Mouse (Mus musculus): Measurements from ENCODE around the gene Gm11444. TPM values are rescaled to one million over a fixed set of nuclear protein-coding genes. Genes with fewer than 3 reads are reported as not detected.

The Gm11444 gene
- total and polyA plus RNA-seq, 2 experiments from 2014 or later = not detected

- under 1% methylated on average over 32 of the region's 32 CpGs for WGBS
- no peak overlapping the region for H3K4me3 ChIP-seq (ENCODE audit: low read depth, low read length)
- peaks cover 1% of the 10 kb centered on the region; the same call in 1 of the 2 replicates for H3K4me1 ChIP-seq (ENCODE audit: insufficient read depth, low read length)
- no peak for TF ChIP-seq CTCF (IDR thresholded peaks at IDR 0.05)
- peaks cover 88% of the 10 kb centered on the region for H3K27me3 ChIP-seq (ENCODE audit: insufficient read depth, low read length)
- no peaks in the 10 kb centered on the region for H3K9me3 ChIP-seq (ENCODE audit: low read length)
- no peak overlapping the region for H3K4me2 ChIP-seq (ENCODE audit: low read depth, low read length, poor library complexity, severe bottlenecking)
- ATAC-seq (ENCODE audit: low FRiP score) (no peak), DNase-seq (ENCODE audit: low spot score) (no peak)
- H3K9ac ChIP-seq (replicated peaks; ENCODE audit: low read length, poor library complexity, severe bottlenecking) = no peak overlapping the region
- H3K27ac ChIP-seq (ENCODE audit: low read depth, low read length) = no peak overlapping the region
- no peaks in the 10 kb centered on the region for H3K36me3 ChIP-seq (ENCODE audit: insufficient read depth, low read length)
Observed at GRCm38 (mm10) chr11:85836523-85837290, 13.4 kb downstream of the Gm11444 start.

- peaks cover 85% of the 10 kb centered on the region for H3K27me3 ChIP-seq (ENCODE audit: insufficient read depth, low read length)
- no peak overlapping the region for H3K9ac ChIP-seq (replicated peaks; ENCODE audit: low read length, poor library complexity, severe bottlenecking)
- H3K4me3 ChIP-seq (ENCODE audit: low read depth, low read length) = no peak overlapping the region
- no peak overlapping the region for H3K27ac ChIP-seq (ENCODE audit: low read depth, low read length)
- no peak for TF ChIP-seq CTCF (IDR thresholded peaks at IDR 0.05)
- no peaks in the 10 kb centered on the region for H3K36me3 ChIP-seq (ENCODE audit: insufficient read depth, low read length)
- H3K9me3 ChIP-seq (ENCODE audit: low read length) = no peaks in the 10 kb centered on the region
- no peaks in the 10 kb centered on the region for H3K4me1 ChIP-seq (ENCODE audit: insufficient read depth, low read length)
- DNase-seq (ENCODE audit: low spot score) (no peak), ATAC-seq (ENCODE audit: low FRiP score) (no peak)
- 4% methylated on average over 16 of the region's 16 CpGs for WGBS
- H3K4me2 ChIP-seq (ENCODE audit: low read depth, low read length, poor library complexity, severe bottlenecking) = no peak overlapping the region
Observed at GRCm38 (mm10) chr11:85835753-85836522, 14.2 kb downstream of the Gm11444 start.

GRCm38 (mm10) chr11:85835001-85835752 lies 15.0 kb downstream of the Gm11444 start:
- H3K36me3 ChIP-seq (ENCODE audit: insufficient read depth, low read length) = no peaks in the 10 kb centered on the region
- 10% methylated on average over 9 of the region's 9 CpGs for WGBS
- no peaks in the 10 kb centered on the region for H3K9me3 ChIP-seq (ENCODE audit: low read length)
- TF ChIP-seq CTCF (IDR thresholded peaks at IDR 0.05) = no peak
- H3K9ac ChIP-seq (replicated peaks; ENCODE audit: low read length, poor library complexity, severe bottlenecking) = no peak overlapping the region
- ATAC-seq (ENCODE audit: low FRiP score) (no peak), DNase-seq (ENCODE audit: low spot score) (no peak)
- H3K4me3 ChIP-seq (ENCODE audit: low read depth, low read length) = no peak overlapping the region
- no peak overlapping the region for H3K4me2 ChIP-seq (ENCODE audit: low read depth, low read length, poor library complexity, severe bottlenecking)
- no peaks in the 10 kb centered on the region for H3K4me1 ChIP-seq (ENCODE audit: insufficient read depth, low read length)
- no peak overlapping the region for H3K27ac ChIP-seq (ENCODE audit: low read depth, low read length)
- H3K27me3 ChIP-seq (ENCODE audit: insufficient read depth, low read length) = peaks cover 83% of the 10 kb centered on the region

- no peaks in the 10 kb centered on the region for H3K36me3 ChIP-seq (ENCODE audit: insufficient read depth, low read length)
- H3K4me3 ChIP-seq (ENCODE audit: low read depth, low read length) = peak overlapping the region; percentile 16; the same call in 1 of the 2 replicates
- no peak for TF ChIP-seq CTCF (IDR thresholded peaks at IDR 0.05)
- 7% methylated on average over 17 of the region's 17 CpGs for WGBS
- peaks cover 83% of the 10 kb centered on the region for H3K27me3 ChIP-seq (ENCODE audit: insufficient read depth, low read length)
- H3K27ac ChIP-seq (ENCODE audit: low read depth, low read length) = no peak overlapping the region
- no peaks in the 10 kb centered on the region for H3K9me3 ChIP-seq (ENCODE audit: low read length)
- H3K9ac ChIP-seq (replicated peaks; ENCODE audit: low read length, poor library complexity, severe bottlenecking) = no peak overlapping the region
- H3K4me1 ChIP-seq (ENCODE audit: insufficient read depth, low read length) = no peaks in the 10 kb centered on the region
- DNase-seq (ENCODE audit: low spot score) (no peak), ATAC-seq (ENCODE audit: low FRiP score) (no peak)
- no peak overlapping the region for H3K4me2 ChIP-seq (ENCODE audit: low read depth, low read length, poor library complexity, severe bottlenecking)
Observed at GRCm38 (mm10) chr11:85834386-85834931, 15.7 kb downstream of the Gm11444 start.

GRCm38 (mm10) chr11:85833761-85834385 lies 16.3 kb downstream of the Gm11444 start:
- DNase-seq (ENCODE audit: low spot score) = no peak
- H3K36me3 ChIP-seq (ENCODE audit: insufficient read depth, low read length) = no peaks in the 10 kb centered on the region
- 7% methylated on average over 11 of the region's 11 CpGs for WGBS
- H3K9ac ChIP-seq (replicated peaks; ENCODE audit: low read length, poor library complexity, severe bottlenecking) = no peak overlapping the region
- H3K4me2 ChIP-seq (ENCODE audit: low read depth, low read length, poor library complexity, severe bottlenecking) = no peak overlapping the region
- peaks cover 84% of the 10 kb centered on the region for H3K27me3 ChIP-seq (ENCODE audit: insufficient read depth, low read length)
- H3K4me3 ChIP-seq (ENCODE audit: low read depth, low read length) = peak overlapping the region; percentile 16; the same call in 1 of the 2 replicates
- no peak for ATAC-seq (ENCODE audit: low FRiP score)
- no peak overlapping the region for H3K27ac ChIP-seq (ENCODE audit: low read depth, low read length)
- no peaks in the 10 kb centered on the region for H3K9me3 ChIP-seq (ENCODE audit: low read length)
- H3K4me1 ChIP-seq (ENCODE audit: insufficient read depth, low read length) = no peaks in the 10 kb centered on the region
- TF ChIP-seq CTCF (IDR thresholded peaks at IDR 0.05) = no peak

Data from midbrain, postnatal 0 days (tissue).